Comparison of ENCODE assay signal across 10 mouse cellular contexts in the genomic region with DNA sequence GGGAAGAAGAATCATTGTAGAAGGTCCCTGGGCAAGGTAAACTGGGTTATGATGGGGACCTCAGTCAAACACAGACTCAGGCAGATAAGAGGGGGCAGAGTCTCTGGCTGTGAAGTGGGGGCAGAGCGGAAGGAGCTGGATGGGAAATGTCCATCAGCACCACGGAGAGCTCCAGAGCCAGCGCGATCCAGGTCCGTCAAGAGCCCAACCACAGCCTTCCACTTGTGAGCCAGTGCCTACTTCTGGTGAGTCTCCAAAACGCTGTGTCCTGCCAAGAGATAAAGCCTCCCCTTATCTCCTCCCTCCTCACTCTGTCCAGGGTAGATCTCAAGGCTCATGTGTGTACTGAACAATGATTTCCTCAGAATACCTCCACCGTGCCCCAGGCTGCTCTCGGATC. TPM values are rescaled to one million over a fixed set of nuclear protein-coding genes. Genes with fewer than 3 reads are reported as not detected.
DNase-seq lines count a peak whose midpoint lies in the region; ATAC-seq and TF ChIP-seq lines count a peak whose summit lies in the region.
"Had no signal": no experiment of that assay in that cellular context is flagged by ENCODE, and none has a peak within 500 bp of the region (broad histone marks: within the 10 kb centered on the region; RNA-seq: fewer than 3 reads in every experiment).

No protein-coding gene starts in this region.

- no peaks in the 10 kb centered on the region for H3K36me3 ChIP-seq in intestine, embryonic 14.5 days (ENCODE audit: control insufficient read depth, insufficient read depth, low read length)
- H3K36me3 ChIP-seq in intestine, postnatal 0 days (ENCODE audit: control insufficient read depth, insufficient read depth), result no peaks in the 10 kb centered on the region
- no peaks in the 10 kb centered on the region for H3K36me3 ChIP-seq in MEL (ENCODE audit: control insufficient read depth in 1 of 2, insufficient read depth in 2 of 2, low read length in 2 of 2)
- no peaks in the 10 kb centered on the region for H3K36me3 ChIP-seq in limb, embryonic 11.5 days (ENCODE audit: control insufficient read depth, insufficient read depth, low read length)
- H3K36me3 ChIP-seq: midbrain, embryonic 12.5 days had no signal

- TF ChIP-seq RAD21 in MEL (IDR thresholded peaks at IDR 0.05; ENCODE audit: low read depth, low read length), result no peak

- TF ChIP-seq POLR2A in MEL (IDR thresholded peaks at IDR 0.05; ENCODE audit: control insufficient read depth in 1 of 2, insufficient read depth in 1 of 2, low read depth in 1 of 2, low read length in 2 of 2, poor library complexity in 1 of 2), result no peak

- H3K4me3 ChIP-seq in intestine, embryonic 14.5 days (ENCODE audit: low read depth, low read length), result no peak overlapping the region
- no peak overlapping the region for H3K4me3 ChIP-seq in intestine, postnatal 0 days (ENCODE audit: low read depth, low read length)
- H3K4me3 ChIP-seq in MEL (ENCODE audit: control insufficient read depth in 1 of 2, insufficient read depth in 1 of 2, low read depth in 2 of 2, low read length in 2 of 2), result no peak overlapping the region
- H3K4me3 ChIP-seq in limb, embryonic 11.5 days (ENCODE audit: low read depth, low read length), result no peak overlapping the region
- H3K4me3 ChIP-seq: midbrain, embryonic 12.5 days had no signal

- no peaks in the 10 kb centered on the region for H3K9me3 ChIP-seq in intestine, embryonic 14.5 days (ENCODE audit: control insufficient read depth, low read length)
- no peaks in the 10 kb centered on the region for H3K9me3 ChIP-seq in intestine, postnatal 0 days (ENCODE audit: control insufficient read depth)
- H3K9me3 ChIP-seq in MEL (replicated peaks; ENCODE audit: insufficient read depth, low read length), result no peaks in the 10 kb centered on the region
- no peaks in the 10 kb centered on the region for H3K9me3 ChIP-seq in limb, embryonic 11.5 days (ENCODE audit: control insufficient read depth, low read length)
- H3K9me3 ChIP-seq: midbrain, embryonic 12.5 days had no signal

- no peaks in the 10 kb centered on the region for H3K79me2 ChIP-seq in MEL (ENCODE audit: control insufficient read depth, insufficient read depth, low read length, poor library complexity)

- no peak overlapping the region for H3K9ac ChIP-seq in intestine, embryonic 14.5 days (ENCODE audit: low read length)
- H3K9ac ChIP-seq in intestine, postnatal 0 days (ENCODE audit: low read depth, low read length), result no peak overlapping the region
- no peak overlapping the region for H3K9ac ChIP-seq in MEL (ENCODE audit: control insufficient read depth, low read depth, low read length, poor library complexity, severe bottlenecking)
- H3K9ac ChIP-seq in limb, embryonic 11.5 days (ENCODE audit: low read length), result no peak overlapping the region
- H3K9ac ChIP-seq: midbrain, embryonic 12.5 days had no signal

- 0 out of 2 replicates have a peak, but pooled peaks cover 3% of the 10 kb centered on the region for H3K4me1 ChIP-seq in intestine, embryonic 14.5 days (replicated peaks; ENCODE audit: control insufficient read depth, insufficient read depth, low read length)
- no peaks in the 10 kb centered on the region for H3K4me1 ChIP-seq in intestine, postnatal 0 days (replicated peaks; ENCODE audit: control insufficient read depth, insufficient read depth, low read length)
- H3K4me1 ChIP-seq in MEL (ENCODE audit: control insufficient read depth in 1 of 2, insufficient read depth in 2 of 2, low read length in 2 of 2), result no peaks in the 10 kb centered on the region
- peaks cover 4% of the 10 kb centered on the region; the same call in 1 of the 2 replicates for H3K4me1 ChIP-seq in limb, embryonic 11.5 days (ENCODE audit: control insufficient read depth, insufficient read depth, low read length)

- H3K4me2 ChIP-seq in intestine, embryonic 14.5 days (ENCODE audit: low read length), result no peak overlapping the region
- H3K4me2 ChIP-seq in intestine, postnatal 0 days (replicated peaks; ENCODE audit: low read depth), result no peak overlapping the region
- no peak overlapping the region for H3K4me2 ChIP-seq in limb, embryonic 11.5 days (ENCODE audit: low read depth, severe bottlenecking)
- H3K4me2 ChIP-seq: midbrain, embryonic 12.5 days had no signal

- WGBS in intestine, embryonic 14.5 days, result 9% methylated on average over 8 of the region's 8 CpGs
- 9% methylated on average over 8 of the region's 8 CpGs for WGBS in intestine, postnatal 0 days
- WGBS in limb, embryonic 11.5 days, result 9% methylated on average over 8 of the region's 8 CpGs

- H3K27me3 ChIP-seq in intestine, embryonic 14.5 days (replicated peaks; ENCODE audit: control insufficient read depth, insufficient read depth, low read length), result peaks cover 76% of the 10 kb centered on the region
- peaks cover 43% of the 10 kb centered on the region for H3K27me3 ChIP-seq in intestine, postnatal 0 days (replicated peaks; ENCODE audit: control insufficient read depth, insufficient read depth, low read length)
- H3K27me3 ChIP-seq in MEL (ENCODE audit: control insufficient read depth in 1 of 2, insufficient read depth in 2 of 2, low read length in 2 of 2), result peaks cover 0 to 4% of the 10 kb centered on the region in 2 experiments; a peak in 2 of 4 replicates
- H3K27me3 ChIP-seq in limb, embryonic 11.5 days (ENCODE audit: control insufficient read depth, insufficient read depth, low read length), result peaks cover 77% of the 10 kb centered on the region

- peak; percentile 82 for DNase-seq in intestine, embryonic 14.5 days (ENCODE audit: low spot score)
- DNase-seq in MEL (ENCODE audit: low read depth, low spot score), result peak; percentile 55
- DNase-seq in embryo, embryonic 11.5 days (ENCODE audit: low read depth, low spot score), result peak; percentile 48
- DNase-seq in limb, embryonic 11.5 days (ENCODE audit: low spot score), result peak; percentile 79
- no peak for DNase-seq in right cerebral cortex, postnatal 14 days
- no peak for DNase-seq in cerebellum, postnatal 10 days
- DNase-seq in left cerebral cortex, adult 8-10 months (ENCODE audit: low spot score in 2 of 2), result no peak

- H3K27ac ChIP-seq in intestine, embryonic 14.5 days (ENCODE audit: low read depth), result no peak overlapping the region
- no peak overlapping the region for H3K27ac ChIP-seq in intestine, postnatal 0 days (ENCODE audit: low read depth, low read length)
- no peak overlapping the region for H3K27ac ChIP-seq in MEL (ENCODE audit: control insufficient read depth, low read depth, low read length)
- no peak overlapping the region for H3K27ac ChIP-seq in limb, embryonic 11.5 days (replicated peaks; ENCODE audit: low read depth, low read length)
- H3K27ac ChIP-seq: midbrain, embryonic 12.5 days had no signal

- no peak for TF ChIP-seq EP300 in MEL (IDR thresholded peaks at IDR 0.05; ENCODE audit: low read depth in 1 of 2, low read length in 2 of 2)

- ATAC-seq in intestine, embryonic 14.5 days (replicated peaks; ENCODE audit: low FRiP score, low TSS enrichment, low read depth), result no peak
- ATAC-seq in intestine, postnatal 0 days, result no peak
- ATAC-seq in limb, embryonic 11.5 days (ENCODE audit: insufficient number of reproducible peaks, low FRiP score, low TSS enrichment, low read depth), result no peak
- ATAC-seq: intestine, embryonic 16.5 days had no signal

- no peak for TF ChIP-seq CTCF in intestine, postnatal 0 days (IDR thresholded peaks at IDR 0.05; ENCODE audit: low read depth)
- TF ChIP-seq CTCF in MEL (IDR thresholded peaks at IDR 0.05 in 2 of 3, conservative IDR thresholded peaks at IDR 0.05 in 1 of 3; ENCODE audit: control insufficient read depth in 1 of 3, insufficient read depth in 1 of 3, low read depth in 2 of 3, low read length in 3 of 3, poor library complexity in 1 of 3, severe bottlenecking in 1 of 3), result no peak

TF ChIP-seq in MEL, 35 proteins besides CTCF, POLR2A, EP300 and RAD21 (continues in another document):
- TF ChIP-seq TCF12 (IDR thresholded peaks at IDR 0.05; ENCODE audit: low read depth, low read length), result no peak
- no peak for TF ChIP-seq ZC3H11A (IDR thresholded peaks at IDR 0.05; ENCODE audit: low read depth, low read length)
- no peak for TF ChIP-seq RCOR1 (IDR thresholded peaks at IDR 0.05; ENCODE audit: low read depth, low read length)
- TF ChIP-seq JUND (IDR thresholded peaks at IDR 0.05; ENCODE audit: low read depth, low read length), result no peak
- no peak for TF ChIP-seq ELF1 (IDR thresholded peaks at IDR 0.05; ENCODE audit: low read depth, low read length)
- TF ChIP-seq MYB (IDR thresholded peaks at IDR 0.05; ENCODE audit: low read depth, low read length), result no peak
- TF ChIP-seq MAX (IDR thresholded peaks at IDR 0.05; ENCODE audit: low read length), result no peak
- TF ChIP-seq ZNF384 (IDR thresholded peaks at IDR 0.05; ENCODE audit: low read depth, low read length), result no peak

RNA-seq across cellular contexts. Expression of a gene that starts 17.7 kb away (rescaled TPM):
- polyA plus RNA-seq in intestine, embryonic 14.5 days (2014; fragmentation: Nextera tagmentation; extraction: Ambion mirVana), result 0.35 and 0.55 TPM in 2 replicates
- polyA plus RNA-seq in intestine, postnatal 0 days (2015; fragmentation: Nextera tagmentation; extraction: Ambion mirVana), result 0.14 and 0.22 TPM in 2 replicates
- total RNA-seq in MEL (2012; rRNA removed), result 0.20 TPM in 1 of 2 replicates, not detected in the other
- polyA plus RNA-seq in MEL (2012; ENCODE audit: insufficient read depth in 1 of 2, insufficient read length in 2 of 2, low read depth in 1 of 2, low replicate concordance in 2 of 2, missing spikeins in 1 of 2), result under 1 TPM in 1 of 2 experiments, not detected in 1; 0.67 TPM
- 0.12 and 0.26 TPM in 2 replicates for polyA plus RNA-seq in limb, embryonic 11.5 days (2014; fragmentation: Nextera tagmentation; extraction: Ambion mirVana)
- total RNA-seq in left cerebral cortex, adult 8-10 months (2022), result 10 to 100 TPM; 37.3 to 49.0 (median 44.8) TPM

RNA-seq across cellular contexts. Expression of a gene that starts 41.3 kb away (rescaled TPM):
- polyA plus RNA-seq in intestine, embryonic 14.5 days (2014; fragmentation: Nextera tagmentation; extraction: Ambion mirVana), result 0.28 and 0.31 TPM in 2 replicates
- polyA plus RNA-seq in intestine, postnatal 0 days (2015; fragmentation: Nextera tagmentation; extraction: Ambion mirVana), result 0.14 and 0.20 TPM in 2 replicates
- total RNA-seq in MEL (2012; rRNA removed), result 0.35 and 0.36 TPM in 2 replicates
- under 1 TPM in 1 of 2 experiments, not detected in 1; 0.35 TPM for polyA plus RNA-seq in MEL (2012; ENCODE audit: insufficient read depth in 1 of 2, insufficient read length in 2 of 2, low read depth in 1 of 2, low replicate concordance in 2 of 2, missing spikeins in 1 of 2)
- polyA plus RNA-seq in limb, embryonic 11.5 days (2014; fragmentation: Nextera tagmentation; extraction: Ambion mirVana), result 0.60 and 0.73 TPM in 2 replicates
- total RNA-seq in left cerebral cortex, adult 8-10 months (2022), result 1 to 10 TPM; 5.6 to 7.1 (median 6.2) TPM

RNA-seq across cellular contexts. Expression of a gene that starts 43.6 kb away (rescaled TPM):
- 10.4 and 12.8 TPM in 2 replicates for polyA plus RNA-seq in intestine, embryonic 14.5 days (2014; fragmentation: Nextera tagmentation; extraction: Ambion mirVana)
- 5.9 and 8.2 TPM in 2 replicates for polyA plus RNA-seq in intestine, postnatal 0 days (2015; fragmentation: Nextera tagmentation; extraction: Ambion mirVana)
- total RNA-seq in MEL (2012; rRNA removed), result 7.5 TPM in 2 replicates
- polyA plus RNA-seq in MEL (2012; ENCODE audit: insufficient read depth in 1 of 2, insufficient read length in 2 of 2, low read depth in 1 of 2, low replicate concordance in 2 of 2, missing spikeins in 1 of 2), result 10 to 100 TPM in 1 of 2 experiments, not detected in 1; 11.8 TPM
- 10.0 and 10.1 TPM in 2 replicates for polyA plus RNA-seq in limb, embryonic 11.5 days (2014; fragmentation: Nextera tagmentation; extraction: Ambion mirVana)
- 10 to 100 TPM; 14.9 to 20.6 (median 18.7) TPM for total RNA-seq in left cerebral cortex, adult 8-10 months (2022)

Comparison
In these comparisons a context has a peak if more than half of its experiments do, and no peak if none do; other contexts are left out.
1. DNase-seq: peak in intestine, embryonic 14.5 days (single experiment), MEL (single experiment), embryo, embryonic 11.5 days (single experiment) and limb, embryonic 11.5 days (single experiment); none in right cerebral cortex, postnatal 14 days (single experiment), cerebellum, postnatal 10 days (0 of 2) and left cerebral cortex, adult 8-10 months (0 of 2).